12 mouse cellular contexts compared by ENCODE assay signal in the genomic region with DNA sequence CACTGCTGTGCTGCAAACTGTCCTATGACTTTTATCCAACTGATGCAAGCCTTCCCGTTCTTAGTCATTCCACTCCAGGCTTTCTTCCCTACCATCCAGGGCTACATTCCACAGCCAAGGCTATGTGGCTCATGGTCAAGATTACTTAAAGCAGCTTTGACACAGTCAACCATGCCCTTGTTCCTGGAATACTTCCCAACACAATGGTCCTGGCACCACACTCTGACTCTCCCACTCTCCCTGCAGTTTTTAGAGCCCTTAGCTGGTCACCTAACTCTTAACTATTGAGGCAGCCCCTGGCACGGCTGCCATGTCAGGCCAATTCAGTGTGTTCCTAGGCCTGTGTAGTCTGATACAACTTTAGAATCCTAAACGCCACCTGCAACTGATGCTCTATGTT. TPM values are rescaled to one million over a fixed set of nuclear protein-coding genes. Genes with fewer than 3 reads are reported as not detected.
DNase-seq lines count a peak whose midpoint lies in the region; ATAC-seq lines count a peak whose summit lies in the region.
"Had no signal": no experiment of that assay in that cellular context is flagged by ENCODE, and none has a peak within 500 bp of the region (broad histone marks: within the 10 kb centered on the region; RNA-seq: fewer than 3 reads in every experiment).

No protein-coding gene starts in this region.

- WGBS in kidney, embryonic 14.5 days, result 72% methylated on average over 3 of the region's 3 CpGs

- no peak overlapping the region for H3K4me3 ChIP-seq in kidney, embryonic 14.5 days (ENCODE audit: low read length)
- H3K4me3 ChIP-seq: gastrocnemius, adult 2 months; neural tube, embryonic 12.5 days had no signal

- no peaks in the 10 kb centered on the region for H3K36me3 ChIP-seq in kidney, embryonic 14.5 days (ENCODE audit: control insufficient read depth, insufficient read depth, low read length)
- H3K36me3 ChIP-seq: neural tube, embryonic 12.5 days had no signal

- H3K4me1 ChIP-seq in kidney, embryonic 14.5 days (ENCODE audit: control insufficient read depth, insufficient read depth, low read length), result no peaks in the 10 kb centered on the region
- H3K4me1 ChIP-seq: neural tube, embryonic 12.5 days had no signal

- intact Hi-C loops in heart, postnatal 10 days (cut with DNase I), result loop anchor here (1.0 kb wide), 1 partner anchor 84 kb away; no protein-coding TSS in a partner anchor

- H3K27me3 ChIP-seq in kidney, embryonic 14.5 days (ENCODE audit: control insufficient read depth, insufficient read depth, low read length), result no peaks in the 10 kb centered on the region
- H3K27me3 ChIP-seq: neural tube, embryonic 12.5 days had no signal

- ATAC-seq in kidney, embryonic 14.5 days (ENCODE audit: low FRiP score, low TSS enrichment), result no peak
- ATAC-seq: Patski had no signal

- DNase-seq in kidney, adult 18-20 months, result peak; percentile 9
- peak; percentile 21 for DNase-seq in adrenal gland, postnatal 25 days
- DNase-seq in heart, postnatal 10 days, result peak; percentile 73 to 77
- DNase-seq in lung, postnatal 36 days, result peak; percentile 7
- no peak for DNase-seq in spleen, postnatal 36 days (ENCODE audit: low spot score in 2 of 2)
- DNase-seq in retina, postnatal 1 day, result no peak
- DNase-seq: gastrocnemius, adult 2 months had no signal

- no peaks in the 10 kb centered on the region for H3K9me3 ChIP-seq in kidney, embryonic 14.5 days (ENCODE audit: control insufficient read depth, low read length)
- H3K9me3 ChIP-seq: neural tube, embryonic 12.5 days had no signal

- no peak overlapping the region for H3K4me2 ChIP-seq in kidney, embryonic 14.5 days (replicated peaks; ENCODE audit: low read depth, low read length)
- H3K4me2 ChIP-seq: neural tube, embryonic 12.5 days had no signal

- no peak overlapping the region for H3K27ac ChIP-seq in kidney, embryonic 14.5 days (ENCODE audit: low read depth, low read length)
- H3K27ac ChIP-seq: gastrocnemius, adult 2 months; neural tube, embryonic 12.5 days had no signal

- no peak overlapping the region for H3K9ac ChIP-seq in kidney, embryonic 14.5 days (ENCODE audit: low read depth, low read length)
- H3K9ac ChIP-seq: neural tube, embryonic 12.5 days had no signal

RNA-seq across cellular contexts. Expression of gene Tpo, which starts 28.1 kb away (rescaled TPM):
- not detected in 2 replicates for polyA plus RNA-seq in kidney, embryonic 14.5 days (2014; fragmentation: Nextera tagmentation; extraction: Ambion mirVana)
- not detected in 2 replicates for total RNA-seq in adrenal gland, postnatal 25 days (2021)
- total RNA-seq in heart, postnatal 10 days (2021), result not detected
- total RNA-seq: gastrocnemius, adult 2 months; liver, adult 2 months had no signal
- polyA plus RNA-seq: liver, adult 2 months; neural tube, embryonic 12.5 days; Patski; stomach, embryonic 14.5 days had no signal

Comparison
In these comparisons a context has a peak if more than half of its experiments do, and no peak if none do; other contexts are left out.
1. DNase-seq: peak in kidney, adult 18-20 months (single experiment), adrenal gland, postnatal 25 days (single experiment), heart, postnatal 10 days (2 of 2) and lung, postnatal 36 days (single experiment); none in spleen, postnatal 36 days (0 of 2) and retina, postnatal 1 day (single experiment).